Mouse (Mus musculus) gastrocnemius, postnatal 25 days (tissue): ENCODE results near the gene Itga9. TPM values are rescaled to one million over a fixed set of nuclear protein-coding genes. Genes with fewer than 3 reads are reported as not detected.

Source experiments
- DNase-seq: peaks from one replicate; pipeline ENCODE4 v3.0.0; 2022
- total RNA-seq, 2 experiments: library from RNA; stranded (reverse); gene quantifications; 1 replicate in 1 of 2; 2 replicates in 1 of 2; pipeline ENCODE4 v1.2.3; 2021

The Itga9 gene
- total RNA-seq, 2 experiments from 2014 or later: 6.9 to 8.3 TPM

DNA sequence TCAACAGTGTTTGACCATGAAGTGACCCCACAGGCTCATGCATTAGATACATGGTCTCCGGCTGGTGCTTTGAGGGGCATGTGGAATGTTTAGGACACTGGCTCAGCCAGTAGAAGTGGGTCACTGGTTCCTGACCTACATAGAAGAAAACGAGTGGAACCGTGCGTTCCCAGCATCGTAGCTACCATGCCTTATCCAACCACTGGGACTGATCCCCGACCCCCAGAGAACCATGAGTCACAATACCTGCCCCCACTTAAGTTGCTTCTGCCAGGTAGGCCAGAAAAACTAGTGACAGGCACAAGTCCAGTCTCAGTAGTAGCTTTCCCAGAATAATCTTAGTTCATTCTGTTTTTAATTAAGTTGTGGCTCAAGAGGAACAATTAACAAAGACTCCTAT, 121.8 kb downstream of the Itga9 start:
- no peak for DNase-seq

DNA sequence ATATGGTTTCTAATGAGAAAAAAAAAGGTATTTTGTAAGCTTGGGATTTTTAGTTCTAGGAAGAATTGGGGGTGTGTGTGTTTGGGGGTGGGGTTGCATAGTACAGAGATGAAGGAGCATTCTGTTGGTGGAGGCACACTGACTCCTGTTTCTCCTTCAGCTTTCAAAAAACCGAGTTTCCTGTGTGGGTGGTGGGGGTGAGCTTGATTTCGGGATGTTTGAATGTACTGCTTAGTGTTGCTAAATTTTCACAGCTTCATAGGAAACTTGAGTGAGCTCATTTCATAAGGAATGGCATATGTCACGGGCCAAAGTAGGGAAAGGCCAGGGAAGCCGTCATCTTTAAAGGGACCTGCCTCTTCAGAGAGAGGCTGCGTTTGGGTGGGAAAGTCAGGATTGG, 122.5 kb downstream of the Itga9 start:
- DNase-seq: no peak

DNA sequence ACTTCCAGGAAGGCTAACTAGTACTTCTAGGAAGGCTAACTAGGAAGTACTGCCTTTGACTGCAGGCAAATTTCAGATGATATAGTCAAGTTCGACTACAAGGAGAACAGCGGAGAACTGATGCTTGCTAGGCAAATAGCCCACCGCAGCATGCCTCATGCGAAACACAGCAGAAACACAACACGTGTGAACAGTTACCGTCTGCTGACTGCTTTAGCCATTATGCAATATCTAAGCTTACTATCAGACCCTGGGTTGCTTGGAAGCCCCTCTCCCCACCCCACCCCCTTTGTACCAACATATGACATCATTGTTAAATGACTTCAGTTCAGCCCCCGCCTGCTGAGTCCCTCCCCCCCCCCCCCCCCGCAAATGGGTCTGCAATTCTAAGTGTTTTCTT, 123.7 kb downstream of the Itga9 start:
- DNase-seq: no peak

DNA sequence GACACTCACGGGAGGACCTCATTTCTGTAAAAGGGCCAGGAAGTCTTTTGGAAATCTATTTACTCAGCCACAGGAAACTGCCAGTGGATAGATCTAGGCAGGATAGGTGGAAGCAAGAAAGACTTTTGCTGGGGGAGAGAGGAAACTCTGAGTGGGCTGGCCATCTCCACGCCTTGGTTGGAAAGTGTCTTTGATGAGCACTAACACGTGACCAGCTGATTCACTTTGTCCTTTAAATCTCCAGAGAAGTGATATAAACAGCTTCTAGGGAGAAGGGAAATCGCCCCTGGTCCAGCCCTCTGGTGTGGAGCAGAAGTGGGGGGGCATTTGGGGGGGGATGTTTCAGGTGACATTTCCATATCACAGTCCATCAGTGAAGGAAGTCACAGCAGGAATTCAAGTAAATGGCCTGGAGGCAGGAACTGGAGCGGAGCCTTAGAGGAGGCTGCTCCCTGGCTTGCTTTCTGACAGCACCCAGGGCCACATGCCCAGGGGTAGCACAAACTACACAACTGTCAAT, 124.4 kb downstream of the Itga9 start:
- no peak for DNase-seq

DNA sequence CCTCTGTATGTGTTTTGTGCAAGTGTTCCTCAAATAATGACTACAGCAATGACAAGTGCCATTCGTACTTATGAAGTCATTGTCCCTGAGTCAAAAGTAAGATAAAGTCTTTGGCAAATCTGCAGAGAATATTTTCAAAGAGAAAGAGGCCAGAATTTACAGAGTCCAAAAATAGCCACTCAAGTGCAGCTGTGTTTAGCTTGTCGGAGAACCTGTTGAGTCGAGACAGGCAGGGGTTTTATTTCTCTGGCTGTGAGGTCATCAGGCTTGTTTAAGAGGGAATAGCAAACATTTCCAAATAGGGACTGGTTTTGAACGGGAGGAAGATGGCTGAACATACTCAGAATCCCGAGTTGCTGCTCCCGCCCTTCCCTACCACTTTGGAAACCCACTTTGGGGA, 125.2 kb downstream of the Itga9 start:
- no peak for DNase-seq

DNA sequence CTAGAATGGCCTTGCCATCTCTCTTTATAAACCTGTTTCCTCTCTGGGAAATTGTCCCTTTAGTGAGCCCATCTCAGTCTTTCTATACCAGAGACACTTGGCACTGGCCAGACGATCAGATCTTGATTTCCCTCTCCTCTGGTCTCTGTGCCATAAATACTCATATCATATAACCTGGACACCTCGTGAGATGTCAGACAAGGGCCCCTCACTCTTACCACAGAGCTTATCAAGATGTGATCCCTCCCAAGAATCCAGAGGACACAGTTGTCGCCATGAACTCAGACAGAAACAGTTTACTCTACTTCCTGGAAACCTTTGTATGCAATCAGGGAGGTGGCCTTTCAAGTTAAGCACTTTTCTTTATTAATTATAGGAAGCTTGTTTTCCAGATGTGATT, 127.1 kb downstream of the Itga9 start:
- no peak for DNase-seq

DNA sequence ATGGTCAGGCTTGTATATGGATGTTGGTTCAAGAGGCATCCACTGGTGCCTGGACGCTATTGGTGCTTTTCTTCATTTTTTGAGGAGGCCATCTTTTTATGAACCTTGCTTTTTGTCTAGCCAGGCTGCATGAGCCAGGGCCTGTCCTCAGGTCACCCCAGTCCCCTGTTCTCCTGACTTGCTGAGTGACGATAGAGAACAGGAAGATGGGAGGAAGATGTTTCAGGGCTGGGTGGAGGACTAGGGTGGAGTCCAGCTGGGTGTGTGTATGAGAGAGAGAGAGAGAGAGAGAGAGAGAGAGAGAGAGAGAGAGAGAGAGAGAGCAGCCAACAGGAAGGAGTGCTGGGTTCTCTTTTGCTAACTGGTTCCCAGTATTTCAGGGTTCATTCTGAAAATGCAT, 130.6 kb downstream of the Itga9 start:
- DNase-seq: peak; percentile 54

DNA sequence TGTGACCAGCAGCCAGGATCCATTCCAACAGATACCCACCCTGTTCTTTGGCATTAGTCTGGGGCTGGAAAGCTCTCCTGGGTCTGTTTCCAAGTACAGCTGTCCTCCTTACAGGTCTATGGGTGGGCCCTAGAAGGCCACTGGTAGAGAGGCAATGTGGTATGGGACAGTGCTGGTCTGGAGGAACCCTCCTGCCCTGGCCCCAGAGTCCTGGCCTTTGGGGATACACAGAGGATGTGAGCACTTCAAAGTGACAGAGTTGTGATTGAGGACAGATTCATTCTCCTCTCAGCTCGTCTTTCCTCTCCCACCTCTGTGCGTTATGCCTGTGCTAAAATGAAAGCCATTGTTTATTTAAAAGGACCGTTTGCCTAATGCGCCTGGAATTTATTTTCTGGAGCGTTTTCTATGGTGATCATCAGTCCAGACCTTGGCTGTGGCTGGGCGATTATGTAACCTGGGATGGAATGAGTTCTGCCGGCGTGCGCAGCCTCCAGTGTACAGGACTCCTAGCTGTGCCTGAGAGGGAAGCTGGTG, 131.2 kb downstream of the Itga9 start:
- DNase-seq: peak; percentile 81

DNA sequence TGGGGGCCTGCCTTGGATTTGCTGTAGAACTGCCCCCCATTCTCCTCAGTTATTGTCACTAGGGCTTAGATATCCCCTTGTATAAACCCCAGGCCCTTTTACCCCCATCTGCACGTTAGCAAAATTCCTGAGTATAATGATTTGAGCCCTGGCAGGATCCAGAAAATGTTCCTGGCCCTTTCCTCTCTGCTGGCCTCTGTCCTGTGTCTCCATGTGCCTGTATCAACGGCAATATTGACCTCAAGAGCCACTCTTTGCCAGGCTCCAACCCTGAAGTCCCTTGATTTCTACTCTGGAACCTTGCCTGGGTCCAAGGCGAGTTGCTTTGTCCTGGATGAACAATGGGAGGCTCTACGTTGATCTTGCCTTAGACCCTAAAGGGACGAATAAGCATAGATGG, 131.8 kb downstream of the Itga9 start:
- peak; percentile 51 for DNase-seq

DNA sequence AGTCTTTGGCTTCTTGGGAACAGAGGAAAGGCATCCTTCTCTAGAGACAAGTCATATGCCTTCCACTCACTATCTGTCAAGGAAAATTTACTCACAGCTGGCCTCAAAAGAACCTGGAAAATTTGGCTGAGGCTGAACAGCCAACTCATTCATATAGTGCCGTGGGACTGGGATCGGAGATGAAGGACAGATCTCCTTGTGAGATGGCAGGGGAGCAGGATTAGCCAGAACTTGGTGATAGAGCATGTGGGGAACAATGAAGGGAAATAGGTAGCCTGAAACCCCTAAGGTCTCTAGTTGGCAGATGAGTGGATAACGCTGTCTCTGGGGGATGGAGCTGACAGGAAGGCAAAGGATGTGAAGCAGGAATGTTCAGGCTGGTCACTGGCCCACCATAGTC, 132.6 kb downstream of the Itga9 start:
- no peak for DNase-seq

DNA sequence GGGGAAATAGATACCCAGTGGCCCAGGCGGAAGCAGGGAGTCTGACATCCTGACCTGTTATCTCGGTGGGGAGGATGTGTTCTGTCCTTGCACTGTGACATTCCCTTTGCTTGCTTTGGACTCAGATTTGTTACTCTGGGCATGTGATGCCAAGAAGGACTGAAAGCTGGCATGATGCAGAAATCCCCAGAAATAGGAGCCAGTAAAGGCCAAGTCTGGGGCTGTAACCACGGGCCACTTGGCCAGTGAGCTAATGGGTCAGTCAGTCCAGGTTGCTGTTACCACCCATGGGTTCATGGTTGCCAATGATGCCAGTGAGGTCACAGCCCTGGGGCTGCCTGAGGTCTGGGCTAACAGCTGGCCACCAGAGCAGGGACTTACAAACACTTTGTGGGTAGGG, 133.2 kb downstream of the Itga9 start:
- DNase-seq: peak; percentile 46

DNA sequence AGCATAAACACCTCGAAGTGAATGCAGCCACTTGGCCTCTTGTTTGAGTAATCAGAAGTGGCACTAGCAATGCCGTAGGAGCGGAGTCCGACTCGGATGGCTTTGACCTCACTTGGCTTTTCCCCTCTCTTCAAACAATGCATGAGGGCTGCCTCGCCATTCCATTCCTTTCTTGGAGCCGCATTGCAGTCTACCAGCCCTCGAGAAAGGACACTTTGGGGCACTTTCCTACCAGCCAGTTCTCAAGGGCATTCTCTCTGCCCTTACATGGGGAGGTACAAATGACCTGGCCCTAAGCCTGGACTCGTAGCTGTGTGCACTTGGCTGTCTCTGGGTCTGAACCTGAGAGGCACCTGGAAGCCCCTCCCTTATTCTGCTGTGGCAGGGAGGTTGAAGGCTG, 134.8 kb downstream of the Itga9 start:
- no peak for DNase-seq

DNA sequence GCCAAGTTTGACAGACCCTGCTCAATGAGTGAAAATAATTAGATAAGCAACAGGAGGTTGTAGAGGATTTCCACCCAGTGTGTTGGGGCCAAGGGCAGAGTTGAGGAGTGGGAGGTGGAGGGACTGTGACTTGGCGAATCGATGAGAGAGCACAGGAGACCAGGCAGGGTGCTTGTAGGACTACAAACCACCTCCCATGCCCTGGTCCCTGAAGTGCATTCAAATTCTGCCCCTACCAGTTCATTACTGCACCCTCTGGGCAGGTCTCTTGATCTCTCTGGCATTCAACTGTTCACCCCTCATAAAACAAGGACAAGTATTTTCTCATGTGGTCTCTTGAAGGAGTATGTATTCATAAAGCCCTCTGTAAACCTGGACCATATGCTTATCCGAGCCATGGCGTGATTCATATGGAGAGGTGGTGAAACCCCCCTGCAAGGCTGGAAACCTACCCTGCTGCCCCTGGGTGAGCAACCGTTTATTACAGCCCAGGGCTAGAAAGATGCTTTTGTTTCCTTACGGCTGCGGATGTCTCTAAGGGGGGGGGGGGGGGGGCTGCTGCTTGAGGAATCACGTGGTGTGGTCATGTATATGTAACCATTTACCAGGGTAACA, 143.0 kb downstream of the Itga9 start:
- no peak for DNase-seq

DNA sequence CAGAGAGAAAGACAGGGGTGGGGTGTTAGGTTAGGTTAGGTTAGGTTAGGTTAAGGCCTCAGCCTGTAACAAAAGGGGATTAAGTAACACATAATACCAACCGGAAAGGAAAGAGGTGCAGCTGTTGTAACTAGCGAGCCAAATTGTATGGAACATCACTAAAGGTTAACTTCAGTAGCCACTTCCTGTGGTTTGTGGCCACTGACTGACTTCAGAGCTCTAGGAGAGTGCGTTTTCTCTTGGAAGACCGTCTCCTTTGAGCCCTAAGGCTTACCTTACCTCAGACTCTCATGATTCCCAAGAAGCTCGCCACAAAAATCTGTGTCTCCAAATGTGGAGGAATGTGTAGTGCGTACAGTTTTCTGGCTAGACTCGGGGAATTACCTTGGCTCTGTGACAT, 144.3 kb downstream of the Itga9 start:
- DNase-seq: no peak

DNA sequence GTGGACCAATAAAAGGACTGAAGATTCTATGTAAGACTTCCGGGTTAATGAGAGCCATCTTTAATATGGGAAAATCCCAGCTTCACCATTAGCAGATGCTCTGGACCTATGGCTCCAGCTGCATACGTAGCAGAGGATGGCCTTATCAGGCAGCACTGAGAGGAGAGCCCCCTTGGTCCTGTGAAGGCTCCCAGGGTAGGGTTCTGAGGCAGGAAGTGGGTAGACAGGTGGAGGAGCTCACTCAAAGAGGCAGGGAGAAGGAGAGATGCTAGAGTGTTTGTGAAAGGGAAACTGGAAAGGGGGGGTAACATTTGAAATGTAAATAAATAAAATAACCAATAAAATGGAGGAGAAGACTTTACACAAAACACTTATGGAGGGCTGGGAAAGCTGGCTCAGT, 145.9 kb downstream of the Itga9 start:
- DNase-seq: no peak

DNA sequence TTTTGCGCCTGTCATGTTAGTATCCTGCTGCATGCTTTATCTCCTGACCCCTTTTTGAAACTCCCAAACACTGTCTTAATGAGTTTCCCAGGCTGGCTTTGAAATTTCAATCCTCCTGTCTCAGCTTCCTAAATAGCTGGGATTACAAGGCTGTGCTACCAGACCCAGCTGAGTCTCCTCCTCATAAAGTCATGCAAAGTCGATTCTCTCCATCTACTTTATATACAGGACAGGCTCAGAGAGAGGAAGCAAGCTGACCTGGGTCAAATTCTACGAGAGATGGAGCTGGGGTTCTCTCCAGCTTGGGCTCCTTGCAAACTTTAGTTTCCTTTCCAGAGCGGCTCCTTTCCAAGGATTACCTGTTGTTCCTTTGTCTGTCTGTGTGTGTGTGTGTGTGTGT, 153.0 kb downstream of the Itga9 start:
- no peak for DNase-seq

DNA sequence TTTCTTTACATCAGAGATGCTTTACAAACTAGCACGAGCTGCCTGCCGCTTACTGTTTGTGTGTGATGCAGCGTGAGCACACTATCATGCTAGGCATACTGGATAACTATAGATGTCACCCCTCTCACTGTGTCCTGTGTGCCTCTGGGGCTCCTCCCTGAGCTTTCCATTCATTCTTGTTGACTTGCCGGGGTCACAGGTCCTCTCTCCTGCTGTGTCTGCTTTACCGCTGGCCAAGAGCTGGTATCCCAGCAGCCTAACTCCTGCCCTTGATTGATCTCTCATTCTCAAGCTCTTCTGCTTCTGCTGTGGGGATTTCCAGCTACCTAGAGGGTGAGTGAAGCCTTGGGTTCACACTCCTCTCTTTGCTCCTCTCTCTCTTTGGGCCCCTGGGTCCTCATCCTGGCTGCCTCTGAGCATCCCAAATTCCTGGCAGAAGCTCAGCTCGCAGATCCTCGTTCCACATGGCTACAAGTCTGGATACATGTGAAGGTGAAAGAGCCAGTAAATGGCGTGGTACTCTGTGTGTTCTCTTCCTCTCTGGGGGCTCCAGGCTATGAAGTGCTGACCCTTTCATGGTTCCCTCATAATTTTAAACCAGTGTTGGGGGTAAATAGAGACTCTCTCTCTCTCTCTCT, 155.6 kb downstream of the Itga9 start:
- peak; percentile 37 for DNase-seq

DNA sequence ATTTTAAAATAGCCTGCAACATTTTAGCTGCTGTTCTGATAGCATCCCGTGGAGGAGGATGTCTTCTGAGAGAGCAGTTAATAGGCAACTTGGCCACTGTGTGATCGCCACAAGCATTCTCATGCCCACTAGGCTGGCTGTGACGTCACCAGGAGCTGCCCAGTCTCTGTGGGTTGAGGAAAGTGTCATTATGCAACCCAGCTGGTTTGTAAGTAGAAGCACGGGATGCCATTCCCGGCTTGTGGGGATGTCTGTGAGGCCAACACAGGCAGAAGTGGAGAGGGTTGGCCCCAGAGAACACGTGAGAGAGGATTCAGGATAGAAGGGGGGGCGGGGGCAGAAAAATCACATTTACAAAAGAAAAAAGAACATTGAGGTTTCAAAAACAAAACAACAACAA, 156.3 kb downstream of the Itga9 start:
- peak; percentile 22 for DNase-seq

DNA sequence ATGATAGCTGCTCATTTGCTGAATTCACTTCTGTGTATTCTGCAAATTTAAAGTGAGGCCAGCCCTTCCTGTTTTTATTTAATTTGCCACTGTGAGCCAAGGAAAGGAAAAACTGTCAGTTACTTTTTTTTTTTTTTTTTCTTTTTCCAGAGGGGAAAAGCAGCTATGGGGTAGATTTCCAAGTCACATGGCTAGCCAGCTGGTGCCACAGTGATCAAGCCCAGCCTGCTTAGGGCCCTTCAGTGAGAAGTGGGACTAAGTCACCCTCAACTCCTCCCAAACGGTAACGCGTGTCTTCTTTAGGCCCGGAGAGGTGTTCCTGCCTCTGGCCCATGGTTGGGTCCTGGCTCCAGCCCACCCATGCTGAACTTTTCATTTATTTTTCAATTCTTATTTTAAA, 156.7 kb downstream of the Itga9 start:
- no peak for DNase-seq

DNA sequence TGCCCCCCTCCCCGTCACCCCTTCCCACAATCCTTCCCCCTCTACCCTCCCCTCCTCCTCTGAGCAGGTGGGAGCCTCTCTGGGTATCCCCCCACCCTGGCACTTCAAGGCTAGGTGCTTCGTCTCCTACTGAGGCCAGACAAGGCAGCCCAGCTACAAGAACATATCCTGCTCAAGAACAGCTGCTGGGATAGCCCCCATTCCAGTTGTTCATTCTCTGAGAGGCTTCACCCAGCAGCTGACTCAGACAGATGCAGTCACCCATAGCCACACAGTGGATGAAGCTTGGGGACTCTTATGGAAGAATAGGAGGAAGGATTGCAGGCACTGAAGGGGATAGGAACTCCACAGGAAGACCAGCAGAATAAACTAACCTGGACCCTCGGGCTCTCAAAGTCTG, 157.2 kb downstream of the Itga9 start:
- DNase-seq: no peak

DNA sequence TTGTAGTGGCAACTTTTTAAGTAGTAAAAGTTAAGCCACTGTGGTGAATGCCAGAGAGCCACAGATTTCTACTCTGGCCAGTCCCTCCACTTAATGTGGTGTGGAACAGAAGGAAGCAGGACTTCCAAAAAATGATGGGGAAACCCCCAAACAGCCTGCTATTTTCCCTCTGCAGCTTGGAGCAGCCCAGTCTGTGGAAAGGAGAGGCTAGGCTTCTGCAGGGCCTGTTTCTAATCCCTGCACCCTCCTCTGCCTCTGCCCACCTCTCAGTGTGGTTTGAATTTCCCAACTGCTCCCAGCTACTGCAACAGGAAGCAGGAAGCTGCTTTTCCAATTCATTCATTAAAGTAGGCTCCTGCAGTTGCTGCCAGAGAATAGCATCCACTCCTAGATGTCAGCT, 158.6 kb downstream of the Itga9 start:
- no peak for DNase-seq

DNA sequence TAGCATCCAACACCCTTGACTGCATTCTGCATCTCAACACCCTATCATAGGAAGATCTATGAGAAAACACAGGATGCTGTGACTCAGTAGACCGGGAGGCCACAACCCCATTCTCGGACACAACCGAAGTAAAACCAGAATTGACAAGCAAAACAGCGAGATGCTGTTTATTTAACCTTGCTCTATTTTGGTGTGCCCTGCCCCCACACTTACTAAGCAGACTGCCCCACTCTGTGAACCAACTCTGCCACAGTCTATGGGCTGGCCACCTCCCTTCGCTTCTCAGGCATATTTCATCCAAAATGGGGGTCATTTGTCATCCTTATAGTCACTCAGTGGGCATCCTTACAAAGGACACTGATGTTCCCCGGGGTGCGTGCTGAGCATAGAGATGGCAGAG, 160.5 kb downstream of the Itga9 start:
- no peak for DNase-seq

DNA sequence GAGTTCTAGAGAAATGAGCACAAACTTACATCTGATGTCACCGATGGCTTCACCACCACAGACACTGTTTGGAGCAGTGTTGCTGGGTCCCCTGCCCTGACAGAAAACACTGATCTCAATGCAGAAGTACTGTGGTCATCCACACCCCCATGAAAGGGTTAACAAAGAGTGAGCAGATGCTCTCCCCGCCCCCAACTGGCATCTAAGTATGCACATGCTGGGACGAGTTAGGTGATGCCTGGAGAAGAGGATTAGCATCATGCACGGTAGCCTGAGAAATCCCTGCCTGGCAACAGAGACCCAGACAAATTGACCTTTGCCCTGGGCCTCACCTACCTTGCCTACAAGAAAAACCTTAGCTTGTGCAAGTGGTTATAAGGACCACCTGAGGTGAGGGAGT, 162.1 kb downstream of the Itga9 start:
- DNase-seq: no peak

DNA sequence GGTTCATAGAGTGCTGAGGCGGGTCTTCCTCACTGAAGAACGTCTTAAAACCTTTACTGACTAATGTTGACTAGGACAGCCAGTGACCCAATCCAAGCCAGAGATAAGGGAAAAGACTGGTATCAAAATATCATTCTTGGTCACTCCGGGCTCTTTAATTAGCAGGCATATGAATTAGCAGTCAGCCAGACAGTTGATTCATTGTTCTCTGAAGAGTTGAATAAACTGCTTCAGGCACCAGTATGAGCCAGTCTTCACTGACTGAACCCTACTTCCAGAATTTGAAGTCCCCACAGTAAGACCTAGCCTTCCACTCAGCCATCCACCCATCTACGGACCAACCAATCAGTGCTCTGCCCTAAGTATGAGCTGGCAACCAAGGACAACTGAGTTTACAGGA, 163.9 kb downstream of the Itga9 start:
- no peak for DNase-seq
